Mouse (Mus musculus): ENCODE measurements around the gene Shisa9. TPM values are rescaled to one million over a fixed set of nuclear protein-coding genes. Genes with fewer than 3 reads are reported as not detected.

Gene Shisa9
- total and polyA plus RNA-seq, 3 experiments = not detected

DNA sequence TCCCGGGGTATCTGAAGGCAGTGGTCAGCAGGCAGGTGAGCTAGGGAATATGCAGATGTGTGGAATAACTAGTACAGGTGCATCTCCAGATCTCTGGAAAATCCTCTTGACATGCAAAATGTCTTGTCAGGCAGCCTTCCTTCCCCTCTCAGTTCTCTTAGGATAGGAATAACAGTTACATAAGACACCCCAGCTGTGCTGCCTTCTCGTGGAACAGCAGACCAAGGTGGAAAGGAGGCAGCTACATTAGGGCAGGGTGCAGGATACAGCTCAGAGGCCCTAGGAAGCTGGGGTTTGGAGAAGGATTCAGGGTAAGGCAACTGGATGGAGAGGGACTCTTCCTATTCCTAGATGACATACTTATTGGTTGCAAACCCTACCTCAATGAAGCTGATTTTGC lies 111.5 kb downstream of the Shisa9 start:
- Histone ChIP-seq H3K4me1 (ENCODE audit: control insufficient read depth in 1 of 2, insufficient read depth in 2 of 2) (no peaks in the 10 kb centered on the region), H3K4me2 (ENCODE audit: insufficient read depth, low read depth, poor library complexity, severe bottlenecking) (no peak overlapping the region), H3K79me2 (replicated peaks; ENCODE audit: control insufficient read depth, extremely low read depth, insufficient read depth, poor library complexity, severe bottlenecking) (no peaks in the 10 kb centered on the region), H3K36me3 (replicated peaks in 1 of 2; ENCODE audit: control insufficient read depth in 1 of 2, insufficient read depth in 1 of 2, low read length in 1 of 2) (no peaks in the 10 kb centered on the region), H3K9me3 (replicated peaks; ENCODE audit: low read length) (no peaks in the 10 kb centered on the region), H3K4me3 (replicated peaks in 1 of 3; ENCODE audit: low read depth in 2 of 3, low read length in 2 of 3, poor library complexity in 1 of 3) (no peak overlapping the region), H3K27ac (ENCODE audit: insufficient read depth, low read depth) (no peak overlapping the region), H3K27me3 (replicated peaks) (peaks cover 41% of the 10 kb centered on the region), H3K9ac (ENCODE audit: insufficient read depth, low read depth) (no peak overlapping the region)
- in situ Hi-C loops (cut with MboI; ENCODE audit: low pct_ligation_motif_present, low pct_unique_long_range_greater_than_20kb, low sequenced_read_pairs) = no loop called here
- no peak for DNase-seq (ENCODE audit: extremely low read depth)
- TF ChIP-seq BHLHE40 (IDR thresholded peaks at IDR 0.05; ENCODE audit: low read depth, low read length) (no peak), USF1 (IDR thresholded peaks at IDR 0.05; ENCODE audit: low read depth, low read length) (no peak), ZC3H11A (IDR thresholded peaks at IDR 0.05; ENCODE audit: low read depth, low read length) (no peak), E2F4 (IDR thresholded peaks at IDR 0.05; ENCODE audit: insufficient replicate concordance, low read depth, low read length) (no peak), CTCF (conservative IDR thresholded peaks at IDR 0.05 in 1 of 2, IDR thresholded peaks at IDR 0.05 in 1 of 2; ENCODE audit: low read depth in 2 of 2, low read length in 2 of 2) (no peak), USF2 (conservative IDR thresholded peaks at IDR 0.05; ENCODE audit: low read depth, low read length) (no peak), RAD21 (IDR thresholded peaks at IDR 0.05; ENCODE audit: low read depth, low read length) (no peak), POLR2AphosphoS2 (IDR thresholded peaks at IDR 0.05; ENCODE audit: low read depth, low read length) (no peak), ETS1 (conservative IDR thresholded peaks at IDR 0.05; ENCODE audit: low read depth, low read length) (no peak), SIN3A (IDR thresholded peaks at IDR 0.05; ENCODE audit: low read length) (no peak), ELF1 (IDR thresholded peaks at IDR 0.05; ENCODE audit: low read depth, low read length) (no peak), ZNF384 (IDR thresholded peaks at IDR 0.05; ENCODE audit: low read depth, low read length) (no peak), MAFK (IDR thresholded peaks at IDR 0.05; ENCODE audit: insufficient replicate concordance, low read length) (no peak), IRF4 (IDR thresholded peaks at IDR 0.05; ENCODE audit: low read depth, low read length) (no peak)
- dilution Hi-C loops (cut with MboI; ENCODE audit: extremely low pct_ligation_motif_present, extremely low pct_unique_long_range_greater_than_20kb, low sequenced_read_pairs) = no loop called here

DNA sequence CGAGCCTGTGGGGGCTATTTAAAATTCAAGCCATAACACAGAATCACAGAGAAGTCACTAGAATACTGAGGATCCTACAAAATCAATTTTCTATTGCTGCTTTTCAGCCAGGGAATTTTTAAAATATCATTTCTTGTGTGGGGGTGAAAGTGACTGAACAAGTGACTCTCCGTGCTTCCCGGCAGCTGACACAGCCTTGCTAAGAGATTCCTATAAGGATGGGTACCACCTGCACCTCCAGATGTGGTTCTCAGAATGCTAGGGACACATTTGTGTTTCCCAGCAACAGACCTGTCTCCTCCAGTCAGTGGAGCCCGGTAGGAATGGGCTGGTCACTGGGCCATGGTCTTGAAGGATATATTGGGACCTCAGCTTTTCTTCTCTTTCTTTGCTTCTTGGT lies 124.5 kb downstream of the Shisa9 start:
- H3K79me2 ChIP-seq (replicated peaks; ENCODE audit: control insufficient read depth, extremely low read depth, insufficient read depth, poor library complexity, severe bottlenecking) = no peaks in the 10 kb centered on the region
- TF ChIP-seq ZC3H11A (IDR thresholded peaks at IDR 0.05; ENCODE audit: low read depth, low read length) (no peak), SMC3 (IDR thresholded peaks at IDR 0.05; ENCODE audit: low read depth, low read length) (no peak), MYC (IDR thresholded peaks at IDR 0.05; ENCODE audit: low read depth, low read length) (no peak), HCFC1 (IDR thresholded peaks at IDR 0.05; ENCODE audit: low read depth, low read length) (no peak), NELFE (IDR thresholded peaks at IDR 0.05; ENCODE audit: low read depth, low read length) (no peak)
- H3K4me2 ChIP-seq (ENCODE audit: insufficient read depth, low read depth, poor library complexity, severe bottlenecking) = no peak overlapping the region
- no peaks in the 10 kb centered on the region for H3K36me3 ChIP-seq (replicated peaks in 1 of 2; ENCODE audit: control insufficient read depth in 1 of 2, insufficient read depth in 1 of 2, low read length in 1 of 2)
- H3K9me3 ChIP-seq (replicated peaks; ENCODE audit: low read length) = peaks cover 3% of the 10 kb centered on the region
- peaks cover 24% of the 10 kb centered on the region for H3K27me3 ChIP-seq (replicated peaks)
- H3K4me1 ChIP-seq (ENCODE audit: control insufficient read depth in 1 of 2, insufficient read depth in 2 of 2) = no peaks in the 10 kb centered on the region
- DNase-seq (ENCODE audit: extremely low read depth) = no peak
- H3K27ac ChIP-seq (ENCODE audit: insufficient read depth, low read depth) = no peak overlapping the region
- in situ Hi-C loops (cut with MboI; ENCODE audit: low pct_ligation_motif_present, low pct_unique_long_range_greater_than_20kb, low sequenced_read_pairs) (no loop called here), dilution Hi-C loops (cut with MboI; ENCODE audit: extremely low pct_ligation_motif_present, extremely low pct_unique_long_range_greater_than_20kb, low sequenced_read_pairs) (no loop called here)
- no peak overlapping the region for H3K4me3 ChIP-seq (replicated peaks in 1 of 3; ENCODE audit: low read depth in 2 of 3, low read length in 2 of 3, poor library complexity in 1 of 3)
- no peak overlapping the region for H3K9ac ChIP-seq (ENCODE audit: insufficient read depth, low read depth)
